Mouse (Mus musculus): ENCODE data around the gene Pdzrn3.

Pdzrn3 gene

DNA sequence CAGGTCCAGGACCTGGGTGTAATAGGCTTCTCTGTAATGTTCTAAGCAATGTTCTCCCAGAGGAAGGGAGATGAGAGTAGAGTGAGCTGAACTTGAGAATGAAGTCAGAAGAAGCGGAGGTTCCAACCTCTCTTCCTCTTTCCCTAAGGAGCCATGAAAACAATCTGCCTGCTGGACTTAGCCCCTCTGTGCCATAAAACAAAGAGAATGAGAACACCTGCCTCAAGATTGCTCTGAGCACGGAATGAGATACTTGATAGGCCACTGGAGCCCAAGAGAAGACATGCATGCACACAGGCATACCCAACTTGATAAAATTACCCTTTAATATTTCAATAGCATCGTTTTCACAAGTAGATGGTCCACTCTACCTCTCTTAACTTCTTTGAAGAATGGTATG lies 133.3 kb downstream of the Pdzrn3 start:
- in situ Hi-C loops (cut with MboI; ENCODE audit: low pct_unique_long_range_greater_than_20kb in 1 of 2, low sequenced_read_pairs in 2 of 2, unreplicated experiment in 1 of 2): no loop called here

- in situ Hi-C loops (cut with MboI; ENCODE audit: low pct_unique_long_range_greater_than_20kb in 1 of 2, low sequenced_read_pairs in 2 of 2, unreplicated experiment in 1 of 2): no loop called here
These were observed 134.4 kb downstream of the Pdzrn3 start for GRCm38 (mm10) chr6:101243189-101243815.

- in situ Hi-C loops (cut with MboI; ENCODE audit: low pct_unique_long_range_greater_than_20kb in 1 of 2, low sequenced_read_pairs in 2 of 2, unreplicated experiment in 1 of 2): no loop called here
These were observed 141.0 kb downstream of the Pdzrn3 start for GRCm38 (mm10) chr6:101236641-101237246.

DNA sequence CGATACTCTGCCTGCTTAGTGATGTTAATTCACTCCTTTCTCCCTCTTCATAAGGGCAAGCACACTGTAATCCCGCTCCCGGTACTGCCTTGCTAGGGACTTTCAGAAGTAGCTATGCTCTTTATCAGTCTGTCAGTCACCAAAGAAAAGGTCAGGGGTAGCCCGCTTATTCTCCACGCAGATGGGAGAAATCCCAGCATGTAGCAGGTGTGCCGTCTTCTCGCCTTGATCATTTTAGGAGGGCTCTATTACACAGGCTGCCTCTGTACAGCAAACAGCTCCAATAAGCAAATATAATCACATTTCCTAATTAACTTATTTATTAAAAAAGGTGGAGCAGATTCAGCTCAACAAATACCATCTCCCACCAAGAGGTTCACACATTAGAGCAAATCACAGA lies 141.5 kb downstream of the Pdzrn3 start:
- in situ Hi-C loops (cut with MboI; ENCODE audit: low pct_unique_long_range_greater_than_20kb in 1 of 2, low sequenced_read_pairs in 2 of 2, unreplicated experiment in 1 of 2): no loop called here

- in situ Hi-C loops (cut with MboI; ENCODE audit: low pct_unique_long_range_greater_than_20kb in 1 of 2, low sequenced_read_pairs in 2 of 2, unreplicated experiment in 1 of 2): no loop called here
These were observed 143.3 kb downstream of the Pdzrn3 start for GRCm38 (mm10) chr6:101234349-101234748.

GRCm38 (mm10) chr6:101233680-101234079 lies 144.0 kb downstream of the Pdzrn3 start:
- in situ Hi-C loops (cut with MboI; ENCODE audit: low pct_unique_long_range_greater_than_20kb in 1 of 2, low sequenced_read_pairs in 2 of 2, unreplicated experiment in 1 of 2): no loop called here

DNA sequence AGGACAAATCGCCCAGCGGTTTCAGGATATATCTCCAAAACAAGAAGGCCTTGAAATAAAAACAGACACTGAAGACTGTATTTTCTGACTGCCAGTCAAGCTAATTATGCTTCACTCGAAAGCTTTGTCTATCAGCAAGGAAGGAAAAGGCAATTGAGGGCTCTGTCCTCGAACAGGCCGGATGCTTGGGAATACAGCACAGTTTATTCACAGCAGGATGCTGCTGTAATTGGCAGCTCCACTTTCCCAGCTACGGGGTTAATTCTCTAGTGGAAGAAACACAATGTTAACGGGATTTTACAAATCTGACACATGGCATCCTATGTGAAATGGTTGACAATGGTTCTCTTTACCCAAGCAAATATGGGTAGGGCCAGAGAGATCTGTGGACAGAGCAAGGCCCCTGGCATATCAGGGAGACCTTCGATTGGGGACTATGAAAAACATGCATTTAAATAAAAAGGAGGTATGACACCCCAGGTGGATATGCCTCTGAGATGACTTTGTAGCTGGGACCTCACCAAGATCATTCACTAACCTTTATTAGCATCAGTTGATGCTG lies 150.3 kb downstream of the Pdzrn3 start:
- in situ Hi-C loops (cut with MboI; ENCODE audit: low pct_unique_long_range_greater_than_20kb in 1 of 2, low sequenced_read_pairs in 2 of 2, unreplicated experiment in 1 of 2): no loop called here

DNA sequence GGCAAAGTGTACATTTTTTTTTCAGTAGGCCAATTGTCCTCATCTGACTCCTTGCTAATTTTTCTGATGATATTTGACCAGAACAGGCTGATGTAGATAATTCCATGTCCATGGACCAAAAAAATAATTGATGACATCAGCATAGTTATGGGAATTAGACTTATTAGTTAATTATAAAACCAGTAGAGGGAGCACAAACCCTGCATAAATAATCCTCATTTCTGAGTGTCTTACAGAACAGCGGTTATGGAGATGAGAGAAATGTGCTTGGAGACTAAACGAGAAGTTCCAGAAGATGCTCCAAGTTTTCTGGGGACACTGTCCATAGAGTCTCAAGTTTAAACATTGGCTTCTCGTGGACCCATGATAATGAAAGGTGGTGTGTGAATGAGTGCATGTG lies 157.4 kb downstream of the Pdzrn3 start:
- in situ Hi-C loops (cut with MboI; ENCODE audit: low pct_unique_long_range_greater_than_20kb in 1 of 2, low sequenced_read_pairs in 2 of 2, unreplicated experiment in 1 of 2): no loop called here

DNA sequence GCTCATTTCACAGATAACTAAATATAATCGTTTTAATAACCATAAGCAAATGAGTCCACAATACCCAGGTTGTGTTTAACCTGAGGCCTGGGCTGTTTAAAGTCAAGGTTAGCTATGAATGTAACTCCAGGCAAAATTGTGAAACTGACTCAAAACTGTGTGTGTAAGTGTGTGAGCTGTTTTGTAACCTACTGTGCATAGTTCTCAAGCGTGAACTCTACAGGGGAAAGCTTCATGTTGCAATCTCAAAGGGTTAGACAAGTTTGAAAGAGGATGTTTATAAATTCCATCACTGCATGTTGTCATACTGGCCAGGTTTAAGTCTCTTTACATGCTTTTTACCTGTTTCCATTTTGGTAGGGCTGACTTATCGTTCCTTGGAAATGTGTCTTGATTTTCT lies 158.7 kb downstream of the Pdzrn3 start:
- in situ Hi-C loops (cut with MboI; ENCODE audit: low pct_unique_long_range_greater_than_20kb in 1 of 2, low sequenced_read_pairs in 2 of 2, unreplicated experiment in 1 of 2): no loop called here

DNA sequence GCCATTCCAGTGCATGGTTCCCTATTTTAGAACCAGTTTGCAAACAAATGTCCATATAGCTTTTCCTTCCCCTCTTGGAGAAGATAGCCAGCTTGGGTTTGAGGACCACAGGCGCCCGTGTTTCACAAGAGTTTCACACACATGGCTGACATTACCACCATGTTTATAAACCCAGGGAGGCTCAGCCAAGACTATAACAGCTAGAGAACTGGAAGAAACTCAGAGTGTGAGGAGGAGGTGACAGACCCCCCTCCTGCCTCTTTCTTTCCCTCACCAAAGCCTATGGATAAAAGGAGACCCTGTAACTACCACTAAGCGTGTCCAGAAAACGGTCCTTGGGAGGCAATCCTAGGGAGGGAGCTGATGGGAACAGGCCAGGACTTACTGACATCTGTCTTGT lies 159.5 kb downstream of the Pdzrn3 start:
- in situ Hi-C loops (cut with MboI; ENCODE audit: low pct_unique_long_range_greater_than_20kb in 1 of 2, low sequenced_read_pairs in 2 of 2, unreplicated experiment in 1 of 2): no loop called here

GRCm38 (mm10) chr6:101217756-101218155 lies 159.9 kb downstream of the Pdzrn3 start:
- in situ Hi-C loops (cut with MboI; ENCODE audit: low pct_unique_long_range_greater_than_20kb in 1 of 2, low sequenced_read_pairs in 2 of 2, unreplicated experiment in 1 of 2): no loop called here

GRCm38 (mm10) chr6:101215436-101215791 lies 162.3 kb downstream of the Pdzrn3 start:
- in situ Hi-C loops (cut with MboI; ENCODE audit: low pct_unique_long_range_greater_than_20kb in 1 of 2, low sequenced_read_pairs in 2 of 2, unreplicated experiment in 1 of 2): no loop called here

GRCm38 (mm10) chr6:101214734-101215435 lies 162.8 kb downstream of the Pdzrn3 start:
- in situ Hi-C loops (cut with MboI; ENCODE audit: low pct_unique_long_range_greater_than_20kb in 1 of 2, low sequenced_read_pairs in 2 of 2, unreplicated experiment in 1 of 2): no loop called here

- in situ Hi-C loops (cut with MboI; ENCODE audit: low pct_unique_long_range_greater_than_20kb in 1 of 2, low sequenced_read_pairs in 2 of 2, unreplicated experiment in 1 of 2): no loop called here
These were observed 164.6 kb downstream of the Pdzrn3 start for GRCm38 (mm10) chr6:101213066-101213465.

DNA sequence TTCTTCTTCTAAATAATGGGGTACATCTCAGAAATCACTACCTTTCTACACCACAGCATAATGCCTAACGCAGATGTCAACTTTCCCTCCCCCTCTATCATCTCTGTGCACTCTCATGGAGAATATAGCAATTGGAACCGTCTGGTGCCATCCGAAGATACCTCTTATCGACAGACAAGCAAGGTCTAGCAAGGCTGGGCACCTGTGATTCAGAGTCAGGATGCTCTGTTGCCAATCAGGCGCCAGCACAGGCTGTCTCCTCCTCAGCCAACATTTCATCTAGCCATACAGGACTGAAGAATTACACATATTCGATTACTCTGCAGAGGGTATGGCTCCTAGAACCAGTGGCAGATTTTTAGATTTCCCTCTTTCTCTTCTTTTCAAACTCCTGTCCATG lies 165.6 kb downstream of the Pdzrn3 start:
- in situ Hi-C loops (cut with MboI; ENCODE audit: low pct_unique_long_range_greater_than_20kb in 1 of 2, low sequenced_read_pairs in 2 of 2, unreplicated experiment in 1 of 2): no loop called here

DNA sequence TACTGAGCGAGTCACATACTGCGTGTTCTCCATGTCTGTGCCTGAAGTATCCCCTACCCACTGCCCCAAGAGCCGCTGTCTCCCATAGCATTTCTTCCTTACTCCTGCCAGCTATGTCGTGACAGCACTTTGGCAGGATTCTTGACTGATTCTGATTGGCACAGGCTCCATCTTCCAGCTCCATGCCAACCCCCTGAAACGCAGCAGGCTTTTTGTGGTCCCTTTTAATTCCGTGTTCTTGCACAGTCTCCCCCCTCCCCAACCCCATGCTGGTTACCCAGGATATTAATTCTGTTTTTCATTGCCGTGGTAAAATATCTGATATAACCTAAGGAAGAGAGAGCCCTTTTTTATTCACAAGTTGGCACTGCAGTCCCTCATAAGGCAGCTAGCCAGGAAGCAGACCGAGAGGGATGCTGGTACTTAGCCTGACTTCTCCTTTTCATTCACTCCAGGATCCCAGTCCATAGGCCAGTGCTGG lies 166.3 kb downstream of the Pdzrn3 start:
- in situ Hi-C loops (cut with MboI; ENCODE audit: low pct_unique_long_range_greater_than_20kb in 1 of 2, low sequenced_read_pairs in 2 of 2, unreplicated experiment in 1 of 2): no loop called here

GRCm38 (mm10) chr6:101198943-101199298 lies 178.8 kb downstream of the Pdzrn3 start:
- in situ Hi-C loops (cut with MboI; ENCODE audit: low pct_unique_long_range_greater_than_20kb in 1 of 2, low sequenced_read_pairs in 2 of 2, unreplicated experiment in 1 of 2): loop anchor here (5.0 to 10.0 kb wide), 2 partner anchors 314 to 317 kb away; no protein-coding TSS in a partner anchor

DNA sequence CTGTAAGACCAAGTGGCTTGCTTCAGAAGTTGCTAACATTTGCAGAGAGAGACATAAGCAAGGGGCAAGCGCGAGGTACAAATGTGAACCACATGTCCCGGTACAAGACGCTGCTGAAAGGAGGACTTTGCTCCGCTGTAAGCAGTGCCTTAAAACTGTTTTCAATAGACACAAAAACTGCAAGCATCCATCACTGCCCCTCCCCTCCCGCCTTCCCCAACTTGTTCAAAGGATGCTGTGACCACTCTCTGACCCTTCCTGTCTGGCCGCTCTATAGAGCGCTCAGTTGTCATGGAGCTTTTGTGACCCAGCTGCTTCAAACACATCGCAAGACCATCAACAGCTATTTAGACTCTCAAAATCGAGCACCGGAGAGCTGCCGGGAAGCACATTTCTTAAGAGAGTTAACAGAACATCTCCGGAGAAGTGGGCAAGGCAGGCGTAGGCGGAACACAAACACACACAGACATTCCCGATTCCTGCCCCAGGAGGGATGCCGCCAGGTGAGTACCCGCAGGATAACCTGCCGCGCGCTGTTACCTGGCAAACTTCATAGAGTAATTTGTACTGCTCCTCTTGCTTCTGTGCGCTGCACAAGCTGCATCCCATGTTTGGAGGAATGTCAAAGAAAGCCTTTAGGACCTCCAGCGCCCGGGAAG lies 179.3 kb downstream of the Pdzrn3 start:
- in situ Hi-C loops (cut with MboI; ENCODE audit: low pct_unique_long_range_greater_than_20kb in 1 of 2, low sequenced_read_pairs in 2 of 2, unreplicated experiment in 1 of 2): loop anchor here (5.0 to 10.0 kb wide), 2 partner anchors 314 to 316 kb away; no protein-coding TSS in a partner anchor

- in situ Hi-C loops (cut with MboI; ENCODE audit: low pct_unique_long_range_greater_than_20kb in 1 of 2, low sequenced_read_pairs in 2 of 2, unreplicated experiment in 1 of 2): loop anchor here (5.0 to 10.0 kb wide), 2 partner anchors 313 to 315 kb away; no protein-coding TSS in a partner anchor
These were observed 180.1 kb downstream of the Pdzrn3 start for GRCm38 (mm10) chr6:101197642-101198041.
